Mouse (Mus musculus) lung, postnatal 36 days (tissue): Measurements from ENCODE around the gene Tifa.

Experiments
- DNase-seq: peaks from one replicate; pipeline ENCODE4 v3.0.0; 2022; ENCODE audit warnings: mixed read lengths

Gene Tifa

GRCm38 (mm10) chr3:127830183-127830582, 40.6 kb downstream of the Tifa start:
- DNase-seq = no peak

- no peak for DNase-seq
Observed at GRCm38 (mm10) chr3:127831079-127831478, 41.5 kb downstream of the Tifa start.

GRCm38 (mm10) chr3:127834040-127834439, 44.4 kb downstream of the Tifa start:
- DNase-seq = no peak

- no peak for DNase-seq
Observed at GRCm38 (mm10) chr3:127835594-127835993, 46.0 kb downstream of the Tifa start.

GRCm38 (mm10) chr3:127836798-127837153, 47.2 kb downstream of the Tifa start:
- DNase-seq = peak; percentile 9

- peak; percentile 97 for DNase-seq
Observed at GRCm38 (mm10) chr3:127837154-127837865, 47.7 kb downstream of the Tifa start, which contains the start of gene Ap1ar. Gene Ap1ar (minus strand): TSS chr3:127837523.

GRCm38 (mm10) chr3:127837972-127838644, 48.5 kb downstream of the Tifa start:
- no peak for DNase-seq

GRCm38 (mm10) chr3:127841926-127842325, 52.3 kb downstream of the Tifa start:
- no peak for DNase-seq

GRCm38 (mm10) chr3:127843324-127843940, 53.8 kb downstream of the Tifa start:
- DNase-seq = peak; percentile 67

- no peak for DNase-seq
Observed at GRCm38 (mm10) chr3:127843941-127844327, 54.3 kb downstream of the Tifa start.

- DNase-seq = peak; percentile 27
Observed at GRCm38 (mm10) chr3:127848088-127848808, 58.6 kb downstream of the Tifa start.

- DNase-seq = no peak
Observed at GRCm38 (mm10) chr3:127849922-127850321, 60.3 kb downstream of the Tifa start.

GRCm38 (mm10) chr3:127850776-127851646, 61.4 kb downstream of the Tifa start:
- no peak for DNase-seq

GRCm38 (mm10) chr3:127852722-127853121, 63.1 kb downstream of the Tifa start:
- no peak for DNase-seq

GRCm38 (mm10) chr3:127853431-127854206, 64.0 kb downstream of the Tifa start:
- DNase-seq = peak; percentile 91

GRCm38 (mm10) chr3:127861340-127861739, 71.7 kb downstream of the Tifa start:
- no peak for DNase-seq

- DNase-seq = no peak
Observed at GRCm38 (mm10) chr3:127862479-127862878, 72.9 kb downstream of the Tifa start.

- no peak for DNase-seq
Observed at GRCm38 (mm10) chr3:127863571-127863970, 74.0 kb downstream of the Tifa start.

GRCm38 (mm10) chr3:127864242-127864641, 74.6 kb downstream of the Tifa start:
- DNase-seq = no peak

GRCm38 (mm10) chr3:127868046-127868758, 78.6 kb downstream of the Tifa start:
- DNase-seq = no peak

GRCm38 (mm10) chr3:127868880-127869279, 79.3 kb downstream of the Tifa start:
- DNase-seq = no peak
